Mouse (Mus musculus) cerebellum, adult (tissue): Measurements from ENCODE around the gene Plcb2.

Source experiments
- ATAC-seq: cut with Nextera tagmentation; 2 replicates; pipeline ENCODE4 v1.9.2; 2017; ENCODE audit warnings: mild to moderate bottlenecking, moderate library complexity, mixed read lengths; ENCODE audit not compliant: insufficient number of reproducible peaks, low FRiP score, low TSS enrichment

Plcb2 gene

DNA sequence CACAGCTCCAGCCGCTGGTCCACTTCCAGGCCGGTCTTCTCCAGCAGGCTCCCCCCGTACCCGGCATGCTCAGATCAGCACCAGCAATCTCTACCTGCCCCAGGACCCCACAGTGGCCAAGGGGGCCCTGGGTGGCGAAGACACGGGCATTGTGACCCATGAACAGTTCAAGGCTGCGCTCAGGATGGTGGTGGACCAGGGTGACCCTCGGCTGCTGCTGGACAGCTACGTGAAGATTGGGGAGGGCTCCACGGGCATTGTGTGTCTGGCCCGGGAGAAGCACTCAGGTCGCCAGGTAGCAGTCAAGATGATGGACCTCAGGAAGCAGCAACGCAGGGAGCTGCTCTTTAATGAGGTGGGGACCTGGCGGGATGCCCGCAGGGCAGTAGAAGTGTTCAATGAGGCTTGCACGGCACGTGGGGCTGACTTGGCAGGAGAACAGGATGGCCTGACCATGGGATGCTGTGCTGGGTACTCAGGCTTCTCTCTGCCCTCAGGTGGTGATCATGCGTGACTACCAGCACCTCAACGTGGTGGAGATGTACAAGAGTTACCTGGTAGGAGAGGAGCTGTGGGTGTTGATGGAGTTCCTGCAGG, 34.8 kb downstream of the Plcb2 start:
- no peak for ATAC-seq

DNA sequence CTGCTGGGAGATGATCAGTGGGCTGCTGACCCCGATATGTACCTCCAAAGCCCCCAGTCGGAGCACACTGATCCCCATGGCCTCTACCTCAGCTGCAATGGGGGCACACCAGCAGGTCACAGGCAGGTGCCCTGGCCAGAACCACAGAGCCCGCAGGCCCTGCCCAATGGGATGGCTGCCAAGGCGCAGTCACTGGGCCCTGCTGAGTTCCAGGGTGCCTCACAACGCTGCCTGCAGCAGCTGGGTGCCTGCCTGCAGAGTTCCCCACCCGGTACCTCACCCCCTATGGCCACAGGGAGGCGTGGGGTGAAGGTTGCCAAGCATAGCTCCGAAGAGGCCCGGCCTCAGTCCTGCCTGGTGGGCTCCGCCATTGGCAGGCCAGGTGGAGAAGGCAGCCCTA, 38.4 kb downstream of the Plcb2 start:
- no peak for ATAC-seq

DNA sequence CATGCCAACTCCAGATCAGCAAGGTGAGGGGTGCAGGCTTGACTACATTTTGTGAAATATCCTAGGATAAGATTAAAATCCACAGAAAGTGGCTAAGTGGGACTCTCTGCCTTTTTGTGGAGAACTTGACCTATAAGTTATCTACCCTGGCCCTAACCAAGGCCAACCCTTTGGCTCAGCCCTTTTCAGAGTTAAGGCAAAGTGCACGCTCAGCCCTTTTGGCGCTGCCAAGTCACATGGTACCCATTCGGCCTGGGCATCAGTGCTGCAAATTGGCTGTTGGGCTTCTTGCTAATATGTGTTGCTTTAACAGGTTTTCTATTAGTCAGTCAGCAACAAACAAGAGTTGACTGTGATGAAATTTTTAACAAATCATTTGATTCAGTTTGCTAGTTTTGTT, 40.4 kb downstream of the Plcb2 start:
- ATAC-seq = no peak

DNA sequence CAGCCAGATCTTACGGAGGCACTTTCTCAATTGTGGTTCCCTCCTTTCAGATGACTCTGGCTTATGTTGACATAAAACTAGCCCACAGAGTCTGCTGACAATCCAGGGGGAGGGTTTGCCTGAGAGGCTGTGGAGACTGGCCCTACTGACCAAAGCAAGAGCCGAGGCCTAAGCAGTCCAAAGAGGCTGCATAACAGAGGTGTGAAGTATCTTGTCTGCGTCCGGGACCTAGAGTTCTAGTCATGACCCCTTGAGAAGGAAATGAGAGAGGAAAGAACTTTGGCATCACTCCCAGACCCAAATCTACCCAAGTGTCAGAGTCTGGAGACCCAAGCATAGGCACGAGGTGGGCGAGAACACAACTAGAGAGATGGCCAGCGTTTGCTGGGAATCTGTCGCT, 41.5 kb downstream of the Plcb2 start:
- no peak for ATAC-seq

DNA sequence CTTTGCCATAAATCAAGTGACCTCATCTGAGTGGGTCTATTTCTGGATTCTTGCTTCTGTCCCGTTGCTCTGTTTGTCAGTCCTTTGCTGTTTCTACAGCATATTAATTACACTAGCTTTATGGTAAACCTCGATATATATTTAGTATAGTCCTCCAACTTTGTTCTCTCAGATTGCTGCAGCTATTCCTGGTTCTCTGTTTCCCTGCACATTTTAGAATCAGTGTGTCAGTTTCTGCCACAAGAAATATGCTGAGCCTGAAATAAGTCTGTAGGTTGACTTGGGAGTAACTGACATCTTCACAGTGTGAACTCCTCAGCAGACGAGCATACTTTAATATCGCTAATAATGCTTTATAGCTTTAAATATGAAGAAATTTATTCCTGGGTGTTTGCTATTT, 43.1 kb downstream of the Plcb2 start:
- no peak for ATAC-seq

DNA sequence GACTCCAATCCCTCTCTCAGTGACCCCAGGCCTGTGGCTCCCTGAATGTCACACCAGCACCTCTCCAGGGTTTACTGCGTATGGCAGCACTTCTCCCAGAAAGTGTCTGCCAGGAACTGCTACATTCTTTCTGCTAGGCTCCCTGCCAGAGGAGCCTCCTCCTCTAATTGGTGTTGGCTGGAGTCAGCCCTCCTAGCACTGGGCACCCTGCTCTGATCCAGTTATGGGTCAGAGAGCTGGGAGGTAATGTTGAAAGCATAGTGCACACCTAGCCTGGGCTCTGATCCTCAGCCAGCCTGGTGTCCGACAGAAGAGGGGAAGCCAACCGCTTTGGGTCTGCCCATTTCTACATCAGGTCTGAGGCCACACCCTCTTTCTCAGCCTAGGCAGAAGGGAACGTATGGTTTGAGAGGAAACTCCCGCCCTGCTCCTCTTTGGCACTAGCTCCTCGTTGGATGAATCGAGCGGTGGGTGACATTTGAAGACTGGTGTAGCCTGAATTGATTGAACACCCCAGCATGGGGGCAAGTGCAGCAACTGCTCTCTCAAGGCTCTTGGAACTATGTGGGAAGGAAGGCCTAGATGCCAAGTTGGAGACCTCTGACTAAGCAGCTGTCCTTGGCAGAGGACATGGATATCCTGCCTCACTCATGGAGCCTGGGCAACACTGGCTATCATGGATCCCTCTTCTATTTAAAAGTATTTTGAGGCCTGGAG, 45.5 kb downstream of the Plcb2 start:
- no peak for ATAC-seq

- ATAC-seq = no peak
Measured at GRCm38 (mm10) chr2:118680926-118681325, 47.3 kb downstream of the Plcb2 start.

GRCm38 (mm10) chr2:118679577-118679976, 48.7 kb downstream of the Plcb2 start:
- no peak for ATAC-seq

DNA sequence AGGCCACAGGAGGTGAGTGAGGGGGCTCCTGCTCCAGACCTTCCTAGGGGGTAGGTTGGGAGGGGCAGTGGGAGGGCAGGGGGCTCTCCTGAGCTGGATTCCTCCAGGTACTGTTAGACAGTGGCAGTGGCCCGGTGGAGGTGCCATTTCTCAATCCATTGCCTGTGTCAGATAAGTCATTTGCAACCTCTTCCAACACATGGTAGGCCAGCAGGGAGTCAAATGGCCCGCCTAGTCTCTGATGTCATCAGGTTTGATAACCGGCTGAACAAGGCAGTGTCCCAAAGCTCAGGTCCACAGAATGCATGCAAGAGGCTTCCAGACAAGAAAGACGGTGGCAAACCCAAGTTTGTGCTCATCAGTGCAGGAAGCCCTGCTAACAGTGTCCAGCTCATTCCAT, 50.4 kb downstream of the Plcb2 start:
- ATAC-seq = peak; percentile 66; the same call in 1 of the 2 replicates

DNA sequence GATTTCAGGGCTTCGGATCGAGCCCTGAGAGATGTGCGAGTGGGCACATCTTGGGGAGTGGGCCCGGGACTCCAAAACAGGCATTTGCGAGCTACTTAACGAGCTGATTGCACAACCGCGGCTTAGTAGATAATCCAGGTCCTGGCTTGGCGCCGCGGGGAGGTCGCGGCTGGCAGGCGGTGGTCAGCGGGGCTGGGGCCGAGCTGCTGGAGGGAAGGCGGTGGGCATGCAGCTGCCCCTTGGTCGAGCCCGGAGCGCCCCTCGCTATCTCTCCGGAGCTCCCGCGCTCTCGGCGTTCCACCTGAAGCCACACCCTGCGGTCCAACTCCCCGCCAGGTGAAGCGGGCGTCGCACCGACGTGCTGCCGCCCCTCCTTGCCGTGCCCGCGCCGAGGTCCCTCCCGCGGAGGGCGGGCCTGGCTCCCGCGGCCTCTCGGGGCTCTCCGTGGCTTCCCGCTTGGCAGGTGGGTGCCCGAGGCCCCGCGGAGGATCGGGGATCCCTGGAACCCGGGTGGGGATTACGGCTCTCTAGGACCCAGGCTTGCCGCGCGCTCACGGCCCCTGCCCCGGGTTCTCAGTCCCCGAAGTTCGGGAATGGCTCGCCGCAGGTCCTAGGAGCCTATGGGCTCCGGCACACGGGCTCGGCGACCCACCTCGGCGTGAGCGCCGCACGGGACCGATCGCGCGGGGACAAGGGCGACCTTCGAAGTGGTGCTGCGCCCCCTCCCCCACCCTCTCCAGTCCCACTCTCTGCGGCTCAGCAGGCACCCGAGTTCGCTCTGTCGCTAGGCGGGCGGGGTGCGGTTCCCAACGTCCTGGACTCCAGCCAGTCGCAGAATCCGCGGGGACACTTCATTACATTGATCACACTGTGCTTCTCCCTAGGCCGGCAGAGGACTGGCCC, 51.1 kb downstream of the Plcb2 start:
- ATAC-seq = no peak; the same call in 1 of the 2 replicates

- no peak for ATAC-seq
Measured at GRCm38 (mm10) chr2:118674500-118674899, 53.7 kb downstream of the Plcb2 start.

DNA sequence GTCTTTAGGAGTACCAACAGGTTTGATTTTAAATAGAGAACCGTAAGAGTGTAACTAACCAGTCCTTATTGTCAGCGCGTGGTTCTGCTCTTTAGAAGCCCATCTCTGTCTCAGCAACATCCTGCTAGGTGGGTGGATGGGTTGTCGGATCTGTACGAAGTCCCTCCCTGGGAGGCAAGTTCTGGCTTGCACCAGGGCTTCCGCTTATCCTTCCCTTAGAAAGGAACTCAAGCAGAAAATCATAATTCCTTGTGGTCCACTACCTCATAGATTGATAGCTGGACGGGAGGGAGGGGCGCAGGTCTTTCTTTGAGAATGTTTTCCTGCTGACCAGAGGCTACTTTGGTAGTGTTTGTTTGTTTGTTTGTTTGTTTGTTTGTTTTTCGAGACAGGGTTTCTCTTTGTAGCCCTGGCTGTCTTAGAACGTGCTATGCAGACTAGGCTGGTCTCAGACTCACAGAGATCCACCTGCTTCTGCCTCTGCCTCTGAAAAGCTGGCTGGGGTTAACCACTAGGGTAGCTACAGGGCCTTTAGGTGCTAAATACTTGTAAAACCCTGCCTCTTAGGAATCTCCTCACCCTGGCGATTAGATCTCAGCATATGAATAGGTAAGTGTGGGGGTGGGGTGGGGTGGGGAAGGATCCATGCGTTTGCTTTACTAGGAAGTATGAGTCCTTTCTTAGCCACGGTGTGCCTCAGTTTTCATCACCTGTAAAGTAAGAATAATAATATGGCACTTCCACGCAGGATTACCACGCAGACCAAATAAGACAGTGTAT, 54.4 kb downstream of the Plcb2 start:
- no peak for ATAC-seq

DNA sequence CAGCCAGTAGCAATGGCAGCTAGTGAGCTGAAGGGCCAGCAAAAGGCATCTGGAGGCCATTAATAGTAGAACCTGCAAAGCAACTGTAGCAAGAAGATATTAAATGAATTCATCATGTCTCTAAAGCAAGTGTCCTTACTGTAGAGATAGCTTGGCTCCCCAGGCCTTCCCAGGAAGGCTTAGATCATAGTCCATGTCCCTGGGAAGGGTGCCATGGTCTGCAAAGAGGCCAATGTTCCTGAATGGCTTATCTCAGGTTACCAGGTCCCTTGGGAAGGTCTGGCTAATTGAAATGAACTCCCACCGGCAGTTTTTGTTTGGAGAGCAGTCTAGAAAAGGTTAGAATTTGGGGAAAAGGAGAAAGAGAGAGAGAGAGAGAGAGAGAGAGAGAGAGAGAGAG, 56.5 kb downstream of the Plcb2 start:
- ATAC-seq = no peak

DNA sequence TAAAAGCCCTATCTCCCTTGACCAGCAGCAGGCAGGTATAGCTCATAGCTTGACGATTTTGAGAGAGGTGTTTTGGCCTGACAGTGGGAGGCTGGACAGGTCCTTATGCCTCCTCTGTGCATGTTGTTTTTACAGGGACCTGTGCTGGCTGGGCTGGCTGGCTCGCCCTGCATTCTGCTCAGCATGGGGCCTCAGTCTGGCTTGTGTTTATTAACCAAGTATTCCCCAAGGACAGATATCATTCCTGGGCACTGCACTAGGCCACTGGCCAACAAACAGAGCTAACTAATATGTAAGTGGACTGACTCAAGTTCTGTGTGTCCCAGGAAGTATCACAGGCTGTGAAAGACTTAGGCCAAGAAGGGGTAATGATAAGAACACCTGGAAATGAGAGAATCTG, 58.5 kb downstream of the Plcb2 start:
- no peak for ATAC-seq

DNA sequence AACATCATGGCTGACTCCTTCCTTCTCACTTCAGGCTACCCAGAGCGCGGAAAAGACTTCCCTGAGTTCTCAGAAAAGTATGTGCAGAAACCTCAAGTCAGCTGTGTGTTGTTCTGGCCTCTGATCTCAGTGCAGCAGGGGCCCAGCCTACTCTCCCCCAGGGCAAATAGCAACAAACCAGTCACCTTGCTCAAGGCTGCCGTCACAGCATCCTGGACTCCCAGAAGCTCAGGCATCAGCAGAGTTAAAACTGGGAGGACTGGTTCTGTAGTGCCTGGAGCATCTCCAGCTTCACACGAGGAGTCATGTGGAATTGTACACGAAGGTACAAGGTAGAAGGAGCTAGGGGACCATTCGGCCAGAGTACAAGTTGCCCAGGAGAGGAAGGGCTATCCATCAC, 59.0 kb downstream of the Plcb2 start:
- ATAC-seq = no peak

GRCm38 (mm10) chr2:118667181-118667580, 61.1 kb downstream of the Plcb2 start:
- no peak for ATAC-seq

DNA sequence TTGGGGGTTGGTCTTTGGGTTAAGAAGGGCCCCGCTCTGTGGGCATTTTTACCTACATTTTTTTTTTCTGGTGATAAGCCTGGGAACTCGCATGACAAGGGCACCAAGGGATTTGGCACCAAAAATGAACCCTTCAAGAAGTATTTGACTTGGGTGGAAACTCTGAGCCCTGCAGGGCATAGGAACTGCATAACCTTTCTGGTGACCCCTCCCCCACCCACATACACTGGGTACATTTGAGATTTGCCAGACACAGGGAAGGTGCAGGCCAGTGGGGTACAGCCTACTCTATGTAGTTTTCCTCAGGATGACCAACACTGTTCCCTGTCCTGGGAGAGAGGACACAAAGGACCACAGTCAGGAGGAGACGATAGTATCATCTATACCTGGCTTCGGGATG, 62.6 kb downstream of the Plcb2 start:
- ATAC-seq = no peak

DNA sequence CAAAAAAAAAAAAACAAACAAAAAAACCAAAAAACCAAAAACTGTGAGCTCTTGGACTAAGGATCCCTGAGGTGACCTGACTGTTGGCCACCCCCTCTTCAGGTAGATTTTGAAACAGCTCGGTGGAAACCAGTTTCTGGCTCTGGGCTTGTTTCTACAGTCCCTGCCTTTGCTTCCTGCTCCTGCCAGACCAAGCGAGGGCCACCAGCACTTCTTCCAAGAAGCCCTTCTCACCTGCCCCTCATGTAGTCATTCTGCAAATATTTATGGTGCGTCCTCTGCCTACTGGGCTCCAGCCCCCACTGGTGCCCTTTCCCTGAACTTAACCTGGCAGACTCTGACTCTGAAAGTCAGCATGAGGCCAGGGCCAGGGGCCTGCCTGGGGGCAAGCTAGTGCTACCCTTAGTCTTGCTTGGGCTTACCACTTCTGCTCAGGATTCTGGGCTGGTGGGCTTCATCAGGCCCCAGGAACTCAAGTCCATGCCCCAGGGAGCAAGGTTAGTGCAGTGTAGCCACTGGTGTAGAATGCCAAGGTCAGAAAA, 63.2 kb downstream of the Plcb2 start:
- ATAC-seq = no peak

DNA sequence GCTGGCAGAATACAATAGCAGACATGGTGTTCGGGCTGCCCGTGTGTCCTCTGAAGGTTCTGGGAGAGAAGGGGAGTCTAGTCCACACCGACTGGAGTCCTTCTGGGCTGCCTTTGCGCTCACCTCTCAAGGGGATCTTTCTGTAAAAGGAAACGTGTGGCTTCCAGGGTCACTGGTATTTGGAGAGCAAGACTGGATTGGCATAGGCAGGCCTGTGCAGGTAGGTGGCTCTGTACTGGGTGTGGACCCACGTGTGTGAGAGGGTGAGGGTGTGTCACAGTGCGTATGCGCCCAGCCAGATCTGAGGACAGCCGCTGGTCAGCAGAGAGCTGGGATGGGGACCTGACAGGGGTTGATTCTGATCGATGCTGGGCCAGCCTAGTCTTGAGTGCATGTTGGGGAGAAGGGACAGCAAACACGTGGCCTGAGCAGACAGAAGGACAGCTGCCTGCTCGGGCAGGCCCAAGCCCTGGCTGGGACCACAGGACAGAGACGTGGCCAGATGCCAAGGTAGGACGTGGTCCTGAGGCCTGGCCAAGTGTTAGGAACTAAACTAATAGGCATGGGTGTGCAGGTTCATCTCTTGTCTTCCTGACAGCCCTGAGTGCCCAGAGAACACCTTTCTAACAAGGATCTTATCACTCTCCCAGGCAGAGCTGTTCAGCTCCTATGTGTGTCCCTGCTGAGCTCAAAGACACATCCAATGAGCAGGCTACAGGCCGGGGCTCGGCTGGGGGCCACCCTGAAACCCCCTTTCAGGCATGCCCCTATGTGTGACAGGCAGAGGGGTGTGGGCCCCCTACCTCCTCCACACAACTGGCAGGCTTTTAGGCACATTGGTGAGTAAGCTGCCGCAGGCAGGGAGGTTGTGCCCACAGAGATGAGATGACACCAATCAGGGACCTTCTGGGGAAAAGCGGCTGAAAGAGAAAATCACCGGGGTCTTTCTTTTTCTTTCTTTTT, 64.2 kb downstream of the Plcb2 start:
- no peak for ATAC-seq
